Mouse (Mus musculus): ENCODE measurements around the gene Sergef. TPM values are rescaled to one million over a fixed set of nuclear protein-coding genes. Genes with fewer than 3 reads are reported as not detected.
A peak's percentile ranks its signal among the peaks of the same experiment; 100 is the strongest.

The Sergef gene
- total and polyA plus RNA-seq, 3 experiments, result 2.9 to 5.1 (median 3.6) TPM

- no peaks in the 10 kb centered on the region for H3K79me2 ChIP-seq (replicated peaks; ENCODE audit: control insufficient read depth, insufficient read depth, low read length)
- intact Hi-C loops (cut with DNase I), result no loop called here
- H3K4me1 ChIP-seq (ENCODE audit: control insufficient read depth, insufficient read depth, low read length), result no peaks in the 10 kb centered on the region
- DNase-seq, result no peak
- WGBS, result 66% methylated on average over 6 of the region's 6 CpGs
- no peak overlapping the region for H3K4me3 ChIP-seq
- H3K9ac ChIP-seq (ENCODE audit: low read depth, low read length), result no peak overlapping the region
- H3K36me3 ChIP-seq (ENCODE audit: control insufficient read depth, insufficient read depth, low read length), result no peaks in the 10 kb centered on the region
- H3K27me3 ChIP-seq (ENCODE audit: control insufficient read depth, insufficient read depth, low read length), result no peaks in the 10 kb centered on the region
- no peak overlapping the region for H3K27ac ChIP-seq
- TF ChIP-seq POLR2A (IDR thresholded peaks at IDR 0.05; ENCODE audit: insufficient read depth, low read depth, low read length), result no peak
- no peak for TF ChIP-seq CTCF (IDR thresholded peaks at IDR 0.05)
- no peak for TF ChIP-seq EP300 (IDR thresholded peaks at IDR 0.05; ENCODE audit: insufficient read depth, low read depth, low read length)
These were observed 225.5 kb downstream of the Sergef start for GRCm38 (mm10) chr7:46413959-46414725.

DNA sequence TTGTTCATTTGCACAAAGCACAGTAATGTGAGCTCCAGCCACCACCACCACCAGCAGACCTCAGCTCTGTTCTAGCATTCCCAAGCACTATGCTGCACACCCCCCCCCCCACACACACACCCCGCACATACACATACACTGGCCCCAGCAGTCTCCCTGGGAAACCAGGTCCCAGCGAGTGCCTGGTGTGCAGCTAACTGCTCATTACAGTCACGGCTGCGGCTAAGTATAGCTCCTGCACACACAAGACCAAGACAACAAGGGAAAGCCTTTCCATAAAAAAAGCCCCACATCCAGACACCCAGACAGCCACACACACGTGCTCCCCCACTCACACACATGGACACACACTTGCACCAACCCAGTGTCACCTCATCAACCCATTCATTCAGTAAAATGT is 226.8 kb downstream of the Sergef start:
- no peak for TF ChIP-seq EP300 (IDR thresholded peaks at IDR 0.05; ENCODE audit: insufficient read depth, low read depth, low read length)
- TF ChIP-seq POLR2A (IDR thresholded peaks at IDR 0.05; ENCODE audit: insufficient read depth, low read depth, low read length), result no peak
- TF ChIP-seq CTCF (IDR thresholded peaks at IDR 0.05), result no peak
- Histone ChIP-seq H3K27ac (no peak overlapping the region), H3K4me3 (no peak overlapping the region), H3K36me3 (ENCODE audit: control insufficient read depth, insufficient read depth, low read length) (no peaks in the 10 kb centered on the region), H3K9ac (ENCODE audit: low read depth, low read length) (no peak overlapping the region), H3K4me1 (ENCODE audit: control insufficient read depth, insufficient read depth, low read length) (no peaks in the 10 kb centered on the region), H3K27me3 (ENCODE audit: control insufficient read depth, insufficient read depth, low read length) (no peaks in the 10 kb centered on the region), H3K79me2 (replicated peaks; ENCODE audit: control insufficient read depth, insufficient read depth, low read length) (no peaks in the 10 kb centered on the region)
- DNase-seq, result no peak
- intact Hi-C loops (cut with DNase I), result no loop called here
- 58% methylated on average over 5 of the region's 5 CpGs for WGBS

GRCm38 (mm10) chr7:46410727-46411126 is 228.9 kb downstream of the Sergef start:
- intact Hi-C loops (cut with DNase I), result no loop called here

GRCm38 (mm10) chr7:46409204-46409789 is 230.3 kb downstream of the Sergef start:
- H3K27ac ChIP-seq, result no peak overlapping the region

More at GRCm38 (mm10) chr7:46410727-46411126, 228.9 kb downstream of the Sergef start:
- Histone ChIP-seq H3K27me3 (ENCODE audit: control insufficient read depth, insufficient read depth, low read length) (no peaks in the 10 kb centered on the region), H3K79me2 (replicated peaks; ENCODE audit: control insufficient read depth, insufficient read depth, low read length) (no peaks in the 10 kb centered on the region), H3K9ac (ENCODE audit: low read depth, low read length) (no peak overlapping the region), H3K4me3 (no peak overlapping the region), H3K4me1 (ENCODE audit: control insufficient read depth, insufficient read depth, low read length) (no peaks in the 10 kb centered on the region), H3K27ac (no peak overlapping the region), H3K36me3 (ENCODE audit: control insufficient read depth, insufficient read depth, low read length) (no peaks in the 10 kb centered on the region)
- 66% methylated on average over 6 of the region's 6 CpGs for WGBS
- no peak for TF ChIP-seq CTCF (IDR thresholded peaks at IDR 0.05)
- no peak for TF ChIP-seq EP300 (IDR thresholded peaks at IDR 0.05; ENCODE audit: insufficient read depth, low read depth, low read length)
- TF ChIP-seq POLR2A (IDR thresholded peaks at IDR 0.05; ENCODE audit: insufficient read depth, low read depth, low read length), result no peak
- no peak for DNase-seq

GRCm38 (mm10) chr7:46408606-46409005 is 231.0 kb downstream of the Sergef start:
- intact Hi-C loops (cut with DNase I), result no loop called here
- no peak overlapping the region for H3K9ac ChIP-seq (ENCODE audit: low read depth, low read length)
- H3K4me3 ChIP-seq, result no peak overlapping the region
- H3K79me2 ChIP-seq (replicated peaks; ENCODE audit: control insufficient read depth, insufficient read depth, low read length), result no peaks in the 10 kb centered on the region
- no peaks in the 10 kb centered on the region for H3K36me3 ChIP-seq (ENCODE audit: control insufficient read depth, insufficient read depth, low read length)
- DNase-seq, result no peak
- TF ChIP-seq CTCF (IDR thresholded peaks at IDR 0.05), result no peak
- TF ChIP-seq POLR2A (IDR thresholded peaks at IDR 0.05; ENCODE audit: insufficient read depth, low read depth, low read length), result no peak
- TF ChIP-seq EP300 (IDR thresholded peaks at IDR 0.05; ENCODE audit: insufficient read depth, low read depth, low read length), result no peak
- no peaks in the 10 kb centered on the region for H3K27me3 ChIP-seq (ENCODE audit: control insufficient read depth, insufficient read depth, low read length)
- H3K4me1 ChIP-seq (ENCODE audit: control insufficient read depth, insufficient read depth, low read length), result no peaks in the 10 kb centered on the region
- H3K27ac ChIP-seq, result no peak overlapping the region
- 79% methylated on average over 9 of the region's 9 CpGs for WGBS

More at GRCm38 (mm10) chr7:46409204-46409789, 230.3 kb downstream of the Sergef start:
- no peaks in the 10 kb centered on the region for H3K79me2 ChIP-seq (replicated peaks; ENCODE audit: control insufficient read depth, insufficient read depth, low read length)
- no peaks in the 10 kb centered on the region for H3K4me1 ChIP-seq (ENCODE audit: control insufficient read depth, insufficient read depth, low read length)
- H3K27me3 ChIP-seq (ENCODE audit: control insufficient read depth, insufficient read depth, low read length), result no peaks in the 10 kb centered on the region
- TF ChIP-seq POLR2A (IDR thresholded peaks at IDR 0.05; ENCODE audit: insufficient read depth, low read depth, low read length), result no peak
- no peak for TF ChIP-seq EP300 (IDR thresholded peaks at IDR 0.05; ENCODE audit: insufficient read depth, low read depth, low read length)
- no peak for TF ChIP-seq CTCF (IDR thresholded peaks at IDR 0.05)
- no peaks in the 10 kb centered on the region for H3K36me3 ChIP-seq (ENCODE audit: control insufficient read depth, insufficient read depth, low read length)
- no peak overlapping the region for H3K4me3 ChIP-seq
- 42% methylated on average over 12 of the region's 12 CpGs for WGBS
- H3K9ac ChIP-seq (ENCODE audit: low read depth, low read length), result no peak overlapping the region
- DNase-seq, result peak in 1 of 2 experiments; percentile 24
- intact Hi-C loops (cut with DNase I), result no loop called here

DNA sequence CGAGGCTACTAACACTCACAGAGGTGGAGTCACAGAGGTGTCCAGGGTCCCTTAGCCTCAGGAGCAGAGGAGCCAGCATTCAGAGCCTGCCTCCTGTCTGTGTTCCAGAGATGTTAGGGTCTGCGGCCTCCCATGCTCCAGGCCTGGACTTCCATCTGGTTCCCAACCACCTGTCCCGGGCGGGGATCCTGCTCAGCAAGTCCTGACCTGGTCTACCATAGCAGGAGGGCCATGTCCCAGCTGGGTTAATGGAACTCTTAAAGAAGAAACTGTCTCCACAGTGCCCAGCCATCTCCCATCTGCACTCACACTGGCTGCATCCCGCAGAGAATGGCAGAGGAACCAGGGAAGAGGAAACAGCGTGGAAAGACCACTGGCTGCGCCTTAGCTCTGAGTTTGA is 234.9 kb downstream of the Sergef start:
- Histone ChIP-seq H3K9ac (ENCODE audit: low read depth, low read length) (no peak overlapping the region), H3K4me3 (no peak overlapping the region), H3K36me3 (ENCODE audit: control insufficient read depth, insufficient read depth, low read length) (no peaks in the 10 kb centered on the region), H3K27ac (no peak overlapping the region), H3K27me3 (ENCODE audit: control insufficient read depth, insufficient read depth, low read length) (no peaks in the 10 kb centered on the region), H3K79me2 (replicated peaks; ENCODE audit: control insufficient read depth, insufficient read depth, low read length) (no peaks in the 10 kb centered on the region), H3K4me1 (ENCODE audit: control insufficient read depth, insufficient read depth, low read length) (no peaks in the 10 kb centered on the region)
- no peak for DNase-seq
- intact Hi-C loops (cut with DNase I), result no loop called here
- 83% methylated on average over 7 of the region's 7 CpGs for WGBS
- TF ChIP-seq EP300 (IDR thresholded peaks at IDR 0.05; ENCODE audit: insufficient read depth, low read depth, low read length), result no peak
- TF ChIP-seq CTCF (IDR thresholded peaks at IDR 0.05), result no peak
- no peak for TF ChIP-seq POLR2A (IDR thresholded peaks at IDR 0.05; ENCODE audit: insufficient read depth, low read depth, low read length)
